Mouse (Mus musculus) lung, embryonic 14.5 days (tissue): ENCODE data around the gene Sap30bp. TPM values are rescaled to one million over a fixed set of nuclear protein-coding genes. Genes with fewer than 3 reads are reported as not detected.
A peak's percentile ranks its signal among the peaks of the same experiment; 100 is the strongest.

Experiments used
- ATAC-seq: fragments of 200-750 bp; cut with Nextera tagmentation; 2 replicates; pipeline ENCODE4 v1.8.0; 2017; ENCODE audit warnings: mild to moderate bottlenecking, moderate TSS enrichment, moderate library complexity; ENCODE audit not compliant: insufficient read depth
- DNase-seq: peaks from one replicate; pipeline ENCODE4 v3.0.0-alpha.2; 2015
- H3K27ac ChIP-seq: fragments of 300-500 bp; sonication (generic); 2 replicates; pipeline ENCODE4 v1.5.1; 2014; ENCODE audit warnings: low read depth, mild to moderate bottlenecking, moderate library complexity
- H3K27me3 ChIP-seq: fragments of 300-500 bp; sonication (generic); 2 replicates; pipeline ENCODE4 v1.6.1; 2014; ENCODE audit warnings: low read length, control low read depth; ENCODE audit not compliant: insufficient read depth
- H3K36me3 ChIP-seq: fragments of 300-500 bp; sonication (generic); 2 replicates; pipeline ENCODE4 v1.6.1; 2014; ENCODE audit warnings: control low read depth; ENCODE audit not compliant: insufficient read depth
- H3K4me1 ChIP-seq: fragments of 300-500 bp; sonication (generic); 2 replicates; pipeline ENCODE4 v1.6.1; 2014; ENCODE audit warnings: antibody characterized with exemption, control low read depth; ENCODE audit not compliant: insufficient read depth
- H3K4me2 ChIP-seq: fragments of 300-500 bp; sonication (generic); 2 replicates; pipeline ENCODE4 v1.6.1; 2014; ENCODE audit warnings: mild to moderate bottlenecking
- H3K4me3 ChIP-seq: fragments of 300-500 bp; sonication (generic); 2 replicates; pipeline ENCODE4 v1.5.1; 2014; ENCODE audit warnings: low read depth, low read length
- H3K9ac ChIP-seq: fragments of 300-500 bp; sonication (generic); 2 replicates; pipeline ENCODE4 v1.6.1; 2014
- H3K9me3 ChIP-seq: fragments of 300-500 bp; sonication (generic); 2 replicates; pipeline ENCODE4 v1.6.1; 2016; ENCODE audit warnings: low read depth, low read length, control low read depth
- CTCF ChIP-seq: IDR thresholded peaks from 2 replicates; pipeline ENCODE4 v1.5.1; 2016; ENCODE audit warnings: antibody characterized with exemption, low read depth
- WGBS: fragments of 180-500 bp; shearing (Covaris S2); extraction: QIAGEN DNeasy Blood & Tissue Kit; methylation state at CpG from one replicate; pipeline ENCODE4 v1.1.7; 2014; 5-methylcytosine and 5-hydroxymethylcytosine counted together
- polyA plus RNA-seq: library from polyadenylated mRNA; unstranded; fragments of >200 nt; fragmentation: Nextera tagmentation; extraction: Ambion mirVana; gene quantifications from 2 replicates; pipeline ENCODE4 v1.2.1, GENCODE M21; 2014

Sap30bp gene
- polyA plus RNA-seq, 1 experiment from 2014 or later: 39.1 TPM

DNA sequence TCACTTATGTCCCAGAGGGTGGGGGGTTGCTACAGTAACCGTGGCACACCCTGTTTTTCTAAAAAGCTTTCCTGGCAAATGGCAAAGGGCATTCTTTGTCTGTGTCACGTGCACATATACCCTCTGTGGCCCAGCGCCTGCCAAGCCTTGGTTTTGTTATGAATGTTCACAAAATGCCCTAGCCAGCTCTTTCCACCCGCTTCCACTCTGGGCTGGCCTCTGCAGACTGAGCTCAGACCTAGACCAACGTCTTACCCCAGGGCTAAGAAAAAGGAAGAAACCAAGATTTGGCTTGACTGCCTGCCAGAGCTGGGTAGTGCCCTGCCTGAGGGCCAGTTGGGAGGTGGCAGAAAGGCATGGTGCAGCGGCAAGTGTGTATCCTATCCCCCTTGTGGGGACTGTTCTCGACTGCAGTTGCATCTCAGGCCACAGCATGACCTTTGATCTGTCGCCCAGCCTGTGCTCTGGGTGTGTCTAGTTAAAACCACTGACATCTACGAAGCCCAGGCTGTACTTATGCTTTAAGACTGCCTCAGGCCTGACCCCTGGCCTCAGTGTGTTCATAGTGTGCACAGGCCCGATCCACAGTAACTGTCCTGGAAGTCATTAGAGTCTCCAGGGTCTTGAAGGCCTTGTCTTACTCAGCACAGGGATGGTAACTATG lies 22.2 kb downstream of the Sap30bp start:
- peak overlapping the region; percentile 16; the same call in 1 of the 2 replicates for H3K27ac ChIP-seq
- H3K9me3 ChIP-seq: no peaks in the 10 kb centered on the region
- DNase-seq: no peak
- TF ChIP-seq CTCF: no peak
- no peak overlapping the region for H3K4me3 ChIP-seq
- H3K36me3 ChIP-seq: peaks cover 71% of the 10 kb centered on the region
- no peaks in the 10 kb centered on the region for H3K4me1 ChIP-seq
- H3K9ac ChIP-seq: no peak overlapping the region
- H3K4me2 ChIP-seq: no peak overlapping the region
- WGBS: 63% methylated on average over 10 of the region's 10 CpGs
- H3K27me3 ChIP-seq: no peaks in the 10 kb centered on the region
- ATAC-seq: no peak

DNA sequence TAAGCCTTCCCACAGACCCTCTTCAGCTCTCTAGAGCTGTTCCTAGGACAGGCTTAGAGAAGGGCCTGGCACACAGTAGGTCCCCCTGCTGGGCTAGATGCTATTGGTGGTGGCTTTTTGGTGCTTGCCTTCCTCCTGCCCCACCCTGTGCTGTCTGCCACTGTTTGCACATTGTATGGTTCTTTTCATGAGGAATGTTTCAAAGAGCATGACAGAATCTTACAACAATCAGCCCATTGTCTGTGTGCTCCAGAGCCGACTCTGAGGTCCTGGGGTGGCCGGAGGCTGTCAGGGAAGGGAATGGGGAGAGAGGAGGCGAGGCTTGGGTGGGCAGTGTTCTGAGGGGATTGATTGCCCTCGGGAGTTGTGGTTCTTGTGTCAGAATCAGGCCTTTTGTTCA lies 23.4 kb downstream of the Sap30bp start:
- H3K4me3 ChIP-seq: no peak overlapping the region
- H3K36me3 ChIP-seq: peaks cover 77% of the 10 kb centered on the region
- H3K27me3 ChIP-seq: no peaks in the 10 kb centered on the region
- peak; percentile 24 for DNase-seq
- H3K4me1 ChIP-seq: no peaks in the 10 kb centered on the region
- no peaks in the 10 kb centered on the region for H3K9me3 ChIP-seq
- no peak for TF ChIP-seq CTCF
- WGBS: 53% methylated on average over 4 of the region's 4 CpGs
- ATAC-seq: 0 out of 2 replicates have a peak, but pooled peaks have one; percentile 41
- 0 out of 2 replicates have a peak overlapping the region, but pooled peaks have one; percentile 38 for H3K27ac ChIP-seq
- H3K9ac ChIP-seq: no peak overlapping the region
- no peak overlapping the region for H3K4me2 ChIP-seq

DNA sequence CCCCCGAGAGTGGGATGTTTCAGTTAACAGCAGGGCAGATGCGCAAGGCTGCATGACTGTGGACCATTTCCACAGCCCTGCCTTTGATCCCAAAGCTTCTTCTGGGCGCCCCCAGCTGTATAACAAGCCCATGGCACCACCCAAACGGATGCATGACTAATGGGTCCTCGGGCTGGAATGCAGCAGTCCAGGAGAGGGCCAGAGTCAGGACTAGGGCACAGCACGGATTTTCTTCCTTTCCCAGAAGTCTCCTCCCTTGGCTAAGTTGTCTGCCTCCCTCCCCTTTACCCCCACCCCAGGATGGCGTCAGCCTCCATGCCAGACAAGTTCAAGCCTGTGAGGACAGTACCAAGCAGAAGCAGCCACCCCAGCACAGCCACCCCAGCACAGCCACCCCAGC lies 24.9 kb downstream of the Sap30bp start:
- H3K4me3 ChIP-seq: no peak overlapping the region
- DNase-seq (no peak), ATAC-seq (no peak)
- no peak overlapping the region for H3K4me2 ChIP-seq
- H3K4me1 ChIP-seq: no peaks in the 10 kb centered on the region
- no peaks in the 10 kb centered on the region for H3K27me3 ChIP-seq
- no peaks in the 10 kb centered on the region for H3K9me3 ChIP-seq
- no peak overlapping the region for H3K9ac ChIP-seq
- H3K36me3 ChIP-seq: peaks cover 78% of the 10 kb centered on the region
- TF ChIP-seq CTCF: no peak
- 68% methylated on average over 7 of the region's 7 CpGs for WGBS
- H3K27ac ChIP-seq: no peak overlapping the region

DNA sequence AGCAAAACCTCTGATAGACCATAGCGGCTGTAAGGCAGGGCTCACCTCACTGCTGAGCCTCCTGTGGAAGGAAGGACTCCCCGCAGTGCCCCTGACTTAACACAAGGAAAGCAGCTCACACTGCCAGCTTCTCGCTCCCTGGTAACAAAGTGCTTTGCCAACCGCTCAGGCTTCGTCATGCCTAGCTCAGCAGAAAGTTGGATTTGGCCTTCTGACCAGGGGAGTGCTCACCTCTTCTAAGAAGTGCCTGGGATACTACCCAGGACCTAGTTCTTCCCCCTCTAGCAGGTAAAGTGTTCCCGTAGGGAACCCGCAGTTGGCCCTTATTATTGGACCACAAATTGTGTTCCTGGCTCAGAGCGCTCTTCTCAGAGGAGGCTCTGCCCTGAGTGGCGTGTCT lies 25.9 kb downstream of the Sap30bp start:
- DNase-seq (no peak), ATAC-seq (no peak)
- no peak overlapping the region for H3K27ac ChIP-seq
- no peak overlapping the region for H3K9ac ChIP-seq
- no peaks in the 10 kb centered on the region for H3K27me3 ChIP-seq
- 94% methylated on average over 9 of the region's 9 CpGs for WGBS
- no peak overlapping the region for H3K4me3 ChIP-seq
- TF ChIP-seq CTCF: no peak
- no peaks in the 10 kb centered on the region for H3K4me1 ChIP-seq
- H3K4me2 ChIP-seq: no peak overlapping the region
- no peaks in the 10 kb centered on the region for H3K9me3 ChIP-seq
- H3K36me3 ChIP-seq: peaks cover 78% of the 10 kb centered on the region

DNA sequence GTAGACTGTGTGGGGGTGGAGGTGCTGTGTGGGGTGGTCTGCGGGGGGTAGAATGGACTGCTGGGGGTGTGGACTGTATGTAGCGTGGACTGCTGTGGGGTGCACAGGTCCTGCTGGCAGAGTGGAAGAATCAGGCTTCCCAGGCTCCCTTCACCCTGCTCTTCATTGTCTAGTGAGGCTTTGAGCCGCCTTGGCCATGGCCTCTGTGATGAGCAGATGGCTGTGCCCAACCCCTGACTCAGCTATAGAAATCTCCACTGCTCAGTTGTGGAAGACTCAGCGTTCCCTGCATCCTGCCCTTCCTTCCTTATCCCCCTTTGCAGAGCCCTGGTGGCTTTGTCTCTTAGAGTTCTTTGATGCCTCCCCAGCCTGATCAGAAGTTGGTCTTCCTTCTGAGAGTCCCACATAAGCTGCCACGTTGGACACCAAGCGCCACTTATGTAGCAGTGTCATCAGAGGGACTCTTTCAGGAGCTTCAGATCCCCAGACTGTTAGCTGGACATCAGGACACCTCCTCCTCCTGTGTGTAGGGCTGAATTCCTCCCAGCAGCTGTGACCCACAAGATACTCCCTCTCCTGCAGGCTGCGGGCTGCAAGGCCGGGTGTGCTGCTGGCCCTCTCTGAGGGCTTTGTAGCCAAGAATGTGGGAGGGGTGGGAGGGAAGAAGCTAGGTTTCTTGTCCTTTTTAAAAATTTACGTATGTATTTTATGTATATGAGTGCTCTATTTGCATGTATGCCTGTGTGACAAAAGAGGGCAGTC lies 29.8 kb downstream of the Sap30bp start:
- Histone ChIP-seq H3K36me3 (peaks cover 84% of the 10 kb centered on the region), H3K27ac (no peak overlapping the region)
- ATAC-seq: no peak

GRCm38 (mm10) chr11:115964977-115965604 lies 32.0 kb downstream of the Sap30bp start:
- H3K36me3 ChIP-seq: peaks cover 69% of the 10 kb centered on the region
- no peaks in the 10 kb centered on the region for H3K27me3 ChIP-seq
- no peak overlapping the region for H3K4me2 ChIP-seq
- no peak for TF ChIP-seq CTCF
- DNase-seq: no peak
- no peak overlapping the region for H3K4me3 ChIP-seq
- no peak overlapping the region for H3K9ac ChIP-seq
- H3K4me1 ChIP-seq: no peaks in the 10 kb centered on the region; the same call in 1 of the 2 replicates
- no peak overlapping the region for H3K27ac ChIP-seq
- 0 out of 2 replicates have a peak, but pooled peaks have one; percentile 17 for ATAC-seq
- no peaks in the 10 kb centered on the region for H3K9me3 ChIP-seq
- 69% methylated on average over 10 of the region's 10 CpGs for WGBS

More for the DNA sequence above, 29.8 kb downstream of the Sap30bp start:
- 86% methylated on average over 9 of the region's 9 CpGs for WGBS
- Histone ChIP-seq H3K9ac (no peak overlapping the region), H3K4me1 (no peaks in the 10 kb centered on the region), H3K4me2 (no peak overlapping the region), H3K27me3 (no peaks in the 10 kb centered on the region), H3K4me3 (no peak overlapping the region), H3K9me3 (no peaks in the 10 kb centered on the region)
- TF ChIP-seq CTCF: no peak
- DNase-seq: no peak
